Mouse (Mus musculus) erythroid progenitor cell, adult 5-6 weeks (primary cell): ENCODE results near the gene Naf1. TPM values are rescaled to one million over a fixed set of nuclear protein-coding genes. Genes with fewer than 3 reads are reported as not detected.

Experiments
- total RNA-seq, 2 experiments: library from RNA; stranded (forward) in 1 of 2; stranded (reverse) in 1 of 2; fragments of 150-400 nt in 1 of 2; fragments of 186-747, 209-891 nt in 1 of 2; gene quantifications; 2 replicates each; pipeline versions ENCODE4 v1.2.3 to v1.2.4; 2015 to 2017; ENCODE audit warnings: low replicate concordance in 2 of 2

The Naf1 gene
- total RNA-seq, 2 experiments from 2014 or later: 1.5 to 10.9 TPM

Other genes starting within 250 kb of the Naf1 start
- not detected in 2 replicates for gene Npy5r, start 172.1 kb upstream of the Naf1 start, total RNA-seq (2015; ENCODE audit: low replicate concordance)
- not detected in 2 replicates for gene Npy5r, start 172.1 kb upstream of the Naf1 start, total RNA-seq (2017; ENCODE audit: low replicate concordance)
- not detected in 2 replicates for gene Npy1r, start 163.0 kb upstream of the Naf1 start, total RNA-seq (2015; ENCODE audit: low replicate concordance)
- gene Npy1r, start 163.0 kb upstream of the Naf1 start, total RNA-seq (2017; ENCODE audit: low replicate concordance): not detected in 2 replicates